Mouse (Mus musculus) liver, adult 10 weeks (tissue): ENCODE data around the gene Insm1. TPM values are rescaled to one million over a fixed set of nuclear protein-coding genes. Genes with fewer than 3 reads are reported as not detected.

ENCODE experiments used
- polyA plus RNA-seq: library from polyadenylated mRNA; stranded (reverse); fragments of 350-450 nt; fragmentation: Illumina TruSeq; extraction: RNeasy Lipid Tissue Mini Kit (QIAGEN cat#74804); gene quantifications from one replicate; pipeline ENCODE4 v1.2.3, GENCODE M21; 2014; ENCODE audit warnings: low read depth, low replicate concordance

Insm1 gene
- polyA plus RNA-seq: not detected

GRCm38 (mm10) chr2:146221076-146221928, at the start of gene Insm1:
TSS of gene Insm1 (plus strand) at chr2:146221921.

